Mouse (Mus musculus) kidney, adult 2 months (tissue): ENCODE data around the gene Fbxo33.

Experiments
- CTCF ChIP-seq: fragments of 200-500 bp; conservative IDR thresholded peaks from 2 replicates; pipeline ENCODE4 v1.5.1; 2011; ENCODE audit warnings: low read depth, mild to moderate bottlenecking, control low read depth, low read length, moderate library complexity, mixed read lengths; ENCODE audit not compliant: insufficient read depth, insufficient read length
- POLR2A ChIP-seq: fragments of 200-500 bp; IDR thresholded peaks from one replicate; pipeline ENCODE4 v1.6.1; 2011; ENCODE audit warnings: low read depth, low read length, control low read depth

DNA sequence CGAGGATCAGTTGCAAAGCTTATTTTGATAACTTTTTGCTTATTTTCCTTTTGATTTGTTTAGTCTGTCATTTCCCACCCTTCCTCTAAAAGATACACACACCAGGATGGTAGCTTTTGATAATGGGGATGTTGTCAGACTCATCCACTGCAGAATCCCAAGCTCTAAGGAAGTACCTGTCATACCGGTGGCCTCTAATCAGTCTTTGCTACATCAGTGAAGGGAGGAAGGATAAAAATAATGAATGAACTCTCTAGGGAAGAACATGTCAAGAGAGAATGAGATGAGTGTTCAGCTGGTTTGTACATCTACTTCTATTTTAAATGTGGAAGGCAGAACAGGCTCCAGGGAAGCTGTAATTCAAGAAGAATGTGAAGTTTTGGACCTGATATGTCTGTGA lies 41.3 kb upstream of the Fbxo33 start:
- no peak for TF ChIP-seq CTCF
- no peak for TF ChIP-seq POLR2A
